Mouse (Mus musculus) lung, postnatal 25 days (tissue): Measurements from ENCODE around the gene Hoxd8.

ENCODE experiments used
- DNase-seq: peaks from one replicate; pipeline ENCODE4 v3.0.0; 2022; ENCODE audit warnings: low spot score

The Hoxd8 gene

GRCm38 (mm10) chr2:74699053-74699430 lies 5.4 kb upstream of the Hoxd8 start:
- DNase-seq = no peak

- no peak for DNase-seq
Observed at GRCm38 (mm10) chr2:74699664-74700545, 4.5 kb upstream of the Hoxd8 start.

- no peak for DNase-seq
Observed at GRCm38 (mm10) chr2:74700546-74701112, 3.8 kb upstream of the Hoxd8 start.

- peak; percentile 66 for DNase-seq
Observed at GRCm38 (mm10) chr2:74701949-74702819, 2.2 kb upstream of the Hoxd8 start.

- no peak for DNase-seq
Observed at GRCm38 (mm10) chr2:74702820-74703219, 1.6 kb upstream of the Hoxd8 start.

GRCm38 (mm10) chr2:74703317-74703716 lies 1.1 kb upstream of the Hoxd8 start:
- DNase-seq = no peak

GRCm38 (mm10) chr2:74703720-74704392 lies 559 bp upstream of the Hoxd8 start:
- no peak for DNase-seq

- no peak for DNase-seq
Observed at GRCm38 (mm10) chr2:74704999-74705466, 618 bp downstream of the Hoxd8 start.

- no peak for DNase-seq
Observed at GRCm38 (mm10) chr2:74705467-74706089, 1.2 kb downstream of the Hoxd8 start.

- no peak for DNase-seq
Observed at GRCm38 (mm10) chr2:74706393-74706960, 2.1 kb downstream of the Hoxd8 start.

GRCm38 (mm10) chr2:74707599-74707998 lies 3.2 kb downstream of the Hoxd8 start:
- no peak for DNase-seq

- no peak for DNase-seq
Observed at GRCm38 (mm10) chr2:74708676-74709075, 4.3 kb downstream of the Hoxd8 start.

GRCm38 (mm10) chr2:74709465-74710419 lies 5.3 kb downstream of the Hoxd8 start:
- no peak for DNase-seq

GRCm38 (mm10) chr2:74710929-74711543 lies 6.6 kb downstream of the Hoxd8 start:
- no peak for DNase-seq

- DNase-seq = no peak
Observed at GRCm38 (mm10) chr2:74711721-74712621, 7.6 kb downstream of the Hoxd8 start, which contains the start of the genes Hoxd3 and Hoxd4. TSS of gene Hoxd3 (plus strand) at chr2:74711927. TSS of gene Hoxd4 (plus strand) at chr2:74711929.

- no peak for DNase-seq
Observed at GRCm38 (mm10) chr2:74713239-74714150, 9.1 kb downstream of the Hoxd8 start.

GRCm38 (mm10) chr2:74714156-74714789 lies 9.9 kb downstream of the Hoxd8 start:
- DNase-seq = no peak
